ENCODE assay signal across 8 mouse cellular contexts in genomic region chr4:108430656-108431560, GRCm38 (mm10). TPM values are rescaled to one million over a fixed set of nuclear protein-coding genes. Genes with fewer than 3 reads are reported as not detected.
DNase-seq lines count a peak whose midpoint lies in the region; ATAC-seq lines count a peak whose summit lies in the region.
"Had no signal": no experiment of that assay in that cellular context is flagged by ENCODE, and none has a peak within 500 bp of the region (broad histone marks: within the 10 kb centered on the region; RNA-seq: fewer than 3 reads in every experiment).

No protein-coding gene starts in this region.

- 35% methylated on average over 4 of the region's 4 CpGs for WGBS in hindbrain, embryonic 11.5 days

- H3K36me3 ChIP-seq in hindbrain, embryonic 11.5 days (ENCODE audit: control insufficient read depth, insufficient read depth, low read length), result no peaks in the 10 kb centered on the region

- ATAC-seq in hindbrain, embryonic 11.5 days (ENCODE audit: low FRiP score), result peak; percentile 91

- H3K9ac ChIP-seq in hindbrain, embryonic 11.5 days (ENCODE audit: low read depth, low read length), result no peak overlapping the region; the same call in 1 of the 2 replicates

- 0 out of 2 replicates have a peak overlapping the region, but pooled peaks have one; percentile 5 for H3K4me2 ChIP-seq in hindbrain, embryonic 11.5 days (replicated peaks; ENCODE audit: low read depth, low read length)

- H3K4me1 ChIP-seq in hindbrain, embryonic 11.5 days (replicated peaks; ENCODE audit: control insufficient read depth, insufficient read depth, low read length), result peaks cover 5% of the 10 kb centered on the region

- H3K27me3 ChIP-seq in hindbrain, embryonic 11.5 days (ENCODE audit: control insufficient read depth, insufficient read depth, low read length), result no peaks in the 10 kb centered on the region

- DNase-seq in NIH3T3 (ENCODE audit: low read depth), result peak; percentile 13
- peak; percentile 91 for DNase-seq in embryo, embryonic 10 days (ENCODE audit: low spot score)
- peak; percentile 74 for DNase-seq in hindbrain, embryonic 11.5 days (ENCODE audit: low spot score)
- DNase-seq in mesoderm, embryonic 11.5 days (ENCODE audit: low read depth, low spot score), result peak; percentile 81
- DNase-seq in spleen, postnatal 14 days (ENCODE audit: low spot score in 2 of 2), result no peak
- no peak for DNase-seq in urinary bladder, postnatal 25 days (ENCODE audit: low spot score)
- no peak for DNase-seq in cerebellum, postnatal 4 days (ENCODE audit: low spot score in 2 of 2)
- DNase-seq: gastrocnemius, postnatal 25 days had no signal

- H3K27ac ChIP-seq in hindbrain, embryonic 11.5 days (ENCODE audit: low read depth, low read length), result peak overlapping the region; percentile 75

- no peak overlapping the region for H3K4me3 ChIP-seq in hindbrain, embryonic 11.5 days (ENCODE audit: low read depth, low read length)

- no peaks in the 10 kb centered on the region for H3K9me3 ChIP-seq in hindbrain, embryonic 11.5 days (ENCODE audit: control insufficient read depth, low read length)

RNA-seq across cellular contexts. Expression of gene Gpx7, which starts 24.1 kb away (rescaled TPM):
- 47.3 and 52.8 TPM in 2 replicates for polyA plus RNA-seq in hindbrain, embryonic 11.5 days (2014; fragmentation: Nextera tagmentation; extraction: Ambion mirVana)

RNA-seq across cellular contexts. Expression of gene Tut4, which starts 28.3 kb away (rescaled TPM):
- 65.8 and 105 TPM in 2 replicates for polyA plus RNA-seq in hindbrain, embryonic 11.5 days (2014; fragmentation: Nextera tagmentation; extraction: Ambion mirVana)

RNA-seq across cellular contexts. Expression of gene Shisal2a, which starts 47.8 kb away (rescaled TPM):
- polyA plus RNA-seq in hindbrain, embryonic 11.5 days (2014; fragmentation: Nextera tagmentation; extraction: Ambion mirVana), result 2.0 and 3.2 TPM in 2 replicates

Comparison
In these comparisons a context has a peak if more than half of its experiments do, and no peak if none do; other contexts are left out.
1. DNase-seq: peak in NIH3T3 (single experiment), embryo, embryonic 10 days (single experiment), hindbrain, embryonic 11.5 days (single experiment) and mesoderm, embryonic 11.5 days (single experiment); none in spleen, postnatal 14 days (0 of 2), urinary bladder, postnatal 25 days (single experiment) and cerebellum, postnatal 4 days (0 of 2).